Mouse (Mus musculus) liver, embryonic 13.5 days (tissue): Measurements from ENCODE around the gene Sipa1. TPM values are rescaled to one million over a fixed set of nuclear protein-coding genes. Genes with fewer than 3 reads are reported as not detected.
A peak's percentile ranks its signal among the peaks of the same experiment; 100 is the strongest.

ENCODE experiments used
- ATAC-seq: fragments of 200-750 bp; cut with Nextera tagmentation; 2 replicates; pipeline ENCODE4 v1.8.0; 2017; ENCODE audit warnings: low read depth, mild to moderate bottlenecking, moderate number of reproducible peaks, moderate library complexity
- DNase-seq: peaks from one replicate; pipeline ENCODE4 v3.0.0; 2022
- H3K27ac ChIP-seq: fragments of 300-500 bp; sonication (generic); 2 replicates; pipeline ENCODE4 v1.5.1; 2015; ENCODE audit warnings: moderate library complexity, mild to moderate bottlenecking, inconsistent platforms
- H3K27me3 ChIP-seq: fragments of 300-500 bp; sonication (generic); 2 replicates; pipeline ENCODE4 v1.6.1; 2015; ENCODE audit warnings: mild to moderate bottlenecking, inconsistent platforms
- H3K36me3 ChIP-seq: fragments of 300-500 bp; sonication (generic); 2 replicates; pipeline ENCODE4 v1.6.1; 2015; ENCODE audit warnings: mild to moderate bottlenecking, inconsistent platforms
- H3K4me1 ChIP-seq: fragments of 300-500 bp; sonication (generic); replicated peaks from 2 replicates; pipeline ENCODE4 v1.6.1; 2015; ENCODE audit warnings: inconsistent platforms
- H3K4me2 ChIP-seq: fragments of 300-500 bp; sonication (generic); 2 replicates; pipeline ENCODE4 v1.6.1; 2015; ENCODE audit warnings: inconsistent platforms, mild to moderate bottlenecking, moderate library complexity
- H3K4me3 ChIP-seq: fragments of 300-500 bp; sonication (generic); replicated peaks from 2 replicates; pipeline ENCODE4 v1.5.1; 2015; ENCODE audit warnings: mild to moderate bottlenecking, inconsistent platforms
- H3K9ac ChIP-seq: fragments of 300-500 bp; sonication (generic); 2 replicates; pipeline ENCODE4 v1.6.1; 2015; ENCODE audit warnings: mild to moderate bottlenecking, inconsistent platforms
- H3K9me3 ChIP-seq: fragments of 300-500 bp; sonication (generic); replicated peaks from 2 replicates; pipeline ENCODE4 v1.6.1; 2016; ENCODE audit warnings: inconsistent platforms
- WGBS: fragments of 180-500 bp; shearing (Covaris S2); methylation state at CpG from one replicate; pipeline ENCODE4 v1.1.7; 2015; ENCODE audit not compliant: insufficient replicate concordance; 5-methylcytosine and 5-hydroxymethylcytosine counted together
- polyA plus RNA-seq: library from polyadenylated mRNA; unstranded; fragments of >200 nt; fragmentation: Nextera tagmentation; extraction: Ambion mirVana; gene quantifications from 2 replicates; pipeline ENCODE4 v1.2.1, GENCODE M21; 2015

Gene Sipa1
- 23.3 and 24.6 TPM in 2 replicates for polyA plus RNA-seq

DNA sequence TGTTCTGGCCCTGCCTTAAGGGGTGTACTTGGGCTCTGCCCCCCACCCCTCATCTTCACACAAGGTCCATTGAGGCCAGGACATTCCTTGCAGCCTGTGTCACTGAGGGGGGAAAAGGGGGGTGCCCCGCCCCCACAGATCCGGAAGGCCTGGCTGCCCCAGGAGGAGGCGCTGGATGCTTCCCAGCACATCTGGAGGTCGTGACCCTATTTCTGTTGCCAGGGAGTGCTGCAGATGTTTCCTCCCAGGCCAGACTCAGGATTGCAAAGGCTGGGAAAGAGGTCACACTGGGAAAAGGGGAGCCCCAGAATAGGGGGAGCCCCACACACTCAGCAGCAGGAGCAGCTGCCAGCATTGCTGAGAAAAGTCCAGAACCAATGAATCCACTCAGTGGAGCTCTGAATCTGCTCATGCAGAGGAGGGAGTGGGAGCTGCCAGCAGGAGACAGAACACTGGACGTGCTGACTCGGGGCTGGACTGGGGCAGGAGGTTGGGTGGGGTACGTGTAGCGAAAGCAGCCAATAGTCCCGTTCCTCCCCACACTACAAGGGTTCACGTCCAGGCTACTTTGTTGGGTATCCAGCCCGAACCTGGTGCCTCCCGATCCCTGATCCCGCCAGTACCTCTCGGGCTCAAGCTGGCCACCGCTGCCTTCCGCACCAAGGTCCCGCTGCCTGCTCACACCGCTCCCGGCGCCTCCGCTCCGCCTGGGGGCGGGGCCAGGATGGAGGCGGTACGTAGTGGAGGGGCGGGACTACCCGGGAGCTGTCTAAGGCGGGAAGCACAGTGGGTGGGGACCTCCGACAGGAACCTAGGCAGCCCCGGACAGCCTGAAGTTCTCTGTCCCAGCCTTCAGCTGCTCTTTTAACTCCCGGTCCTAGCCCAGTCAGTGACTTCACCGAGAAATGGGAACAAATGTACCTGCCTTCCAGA lies at the start of gene Sipa1:
Gene Sipa1 (minus strand): TSS at position 727 of the 933 bp plus-strand sequence.
- ATAC-seq, result peak; percentile 84
- H3K4me1 ChIP-seq, result peaks cover 79% of the 10 kb centered on the region
- WGBS, result under 1% methylated on average over 32 of the region's 32 CpGs
- no peaks in the 10 kb centered on the region for H3K27me3 ChIP-seq
- H3K9ac ChIP-seq, result peak within 1 kb of the TSS; percentile 92
- peak within 1 kb of the TSS; percentile 85 for H3K4me3 ChIP-seq
- peaks cover 62% of the 10 kb centered on the region for H3K36me3 ChIP-seq
- peak within 1 kb of the TSS; percentile 99 for H3K27ac ChIP-seq
- H3K9me3 ChIP-seq, result no peaks in the 10 kb centered on the region
- DNase-seq, result peak; percentile 97
- H3K4me2 ChIP-seq, result peak within 1 kb of the TSS; percentile 93

DNA sequence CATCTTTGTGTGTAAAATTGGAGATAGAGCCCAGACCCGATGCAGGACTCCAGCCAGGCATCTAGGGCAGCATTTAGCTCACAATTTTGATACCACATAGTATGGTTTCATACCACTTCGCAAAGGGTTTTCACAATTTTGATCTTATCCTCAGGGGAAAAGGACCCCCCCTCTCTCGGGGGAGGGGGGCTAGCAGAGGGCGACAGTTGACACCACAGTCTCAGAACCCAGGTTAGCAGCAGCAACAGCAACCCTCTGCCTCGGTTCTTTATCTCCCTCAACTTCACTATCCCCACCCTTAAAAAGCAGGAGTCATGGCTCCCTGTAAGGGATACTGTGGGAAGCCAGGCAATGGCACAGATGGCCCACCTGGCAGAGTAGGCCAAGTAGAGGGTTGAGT lies 49.7 kb upstream of the Sipa1 start:
- Histone ChIP-seq H3K9ac (peak overlapping the region; percentile 37), H3K4me1 (peaks cover 80% of the 10 kb centered on the region), H3K27me3 (no peaks in the 10 kb centered on the region), H3K9me3 (no peaks in the 10 kb centered on the region), H3K27ac (peak overlapping the region; percentile 59), H3K36me3 (peaks cover 100% of the 10 kb centered on the region), H3K4me3 (peak overlapping the region; percentile 18), H3K4me2 (peak overlapping the region; percentile 43)
- no peak for ATAC-seq
- WGBS, result 61% methylated on average over 5 of the region's 5 CpGs
- no peak for DNase-seq

DNA sequence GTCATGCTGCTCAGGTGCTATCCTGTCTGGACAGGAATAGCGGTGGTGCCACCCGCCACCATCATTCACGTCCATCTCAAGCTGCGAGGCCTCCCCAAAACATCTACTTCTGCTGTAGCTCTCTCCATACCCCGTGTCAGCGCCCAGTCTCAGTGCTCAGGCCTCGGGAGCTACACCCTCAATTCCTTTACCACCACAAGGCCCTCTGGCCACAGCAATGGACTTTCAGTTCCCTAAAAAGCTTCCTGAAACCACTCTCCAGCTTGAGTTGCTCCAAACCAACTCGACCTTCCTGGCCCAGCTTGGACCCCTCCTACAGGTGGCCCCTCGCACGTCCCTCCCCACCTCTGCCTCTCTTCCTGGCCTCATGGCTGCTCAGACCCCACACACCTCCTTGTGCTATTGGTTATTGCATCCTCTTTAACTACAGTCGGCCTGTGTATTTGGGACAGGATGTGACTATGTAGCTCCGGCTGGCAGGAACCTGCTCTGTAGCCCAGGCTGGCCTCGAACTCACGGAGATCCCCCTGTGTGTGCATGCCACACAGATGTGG lies 48.5 kb upstream of the Sipa1 start:
- Histone ChIP-seq H3K27me3 (no peaks in the 10 kb centered on the region), H3K4me2 (no peak overlapping the region), H3K4me3 (no peak overlapping the region), H3K9ac (no peak overlapping the region; the same call in 1 of the 2 replicates), H3K27ac (peak overlapping the region; percentile 15; the same call in 1 of the 2 replicates), H3K36me3 (peaks cover 100% of the 10 kb centered on the region), H3K9me3 (no peaks in the 10 kb centered on the region), H3K4me1 (peaks cover 74% of the 10 kb centered on the region)
- DNase-seq (no peak), ATAC-seq (no peak)
- 84% methylated on average over 14 of the region's 14 CpGs for WGBS

DNA sequence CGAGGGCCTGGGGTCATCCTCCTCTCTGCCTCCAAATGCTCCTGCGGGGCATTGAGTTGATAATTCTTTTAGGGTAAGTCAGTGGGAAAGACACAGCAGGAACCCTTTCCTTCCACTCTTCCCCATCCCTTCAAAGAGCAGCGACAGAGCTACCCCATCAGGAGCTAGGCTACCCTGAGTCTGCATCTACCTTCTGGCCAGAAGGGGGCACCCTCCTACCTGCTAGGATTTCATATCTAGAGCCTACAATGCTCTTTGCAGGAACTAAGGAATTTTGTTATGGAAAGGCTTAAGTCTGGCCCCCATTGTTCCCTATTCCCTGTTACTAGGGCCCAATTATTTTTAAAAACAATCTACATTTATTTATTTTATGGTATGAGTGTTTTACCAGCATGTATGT lies 47.7 kb upstream of the Sipa1 start:
- Histone ChIP-seq H3K27ac (peak overlapping the region; percentile 35; the same call in 1 of the 2 replicates), H3K9ac (no peak overlapping the region), H3K9me3 (no peaks in the 10 kb centered on the region), H3K4me1 (peaks cover 73% of the 10 kb centered on the region), H3K27me3 (no peaks in the 10 kb centered on the region), H3K4me2 (no peak overlapping the region), H3K4me3 (no peak overlapping the region), H3K36me3 (peaks cover 100% of the 10 kb centered on the region)
- 47% methylated on average over 3 of the region's 3 CpGs for WGBS
- ATAC-seq (no peak), DNase-seq (no peak)

DNA sequence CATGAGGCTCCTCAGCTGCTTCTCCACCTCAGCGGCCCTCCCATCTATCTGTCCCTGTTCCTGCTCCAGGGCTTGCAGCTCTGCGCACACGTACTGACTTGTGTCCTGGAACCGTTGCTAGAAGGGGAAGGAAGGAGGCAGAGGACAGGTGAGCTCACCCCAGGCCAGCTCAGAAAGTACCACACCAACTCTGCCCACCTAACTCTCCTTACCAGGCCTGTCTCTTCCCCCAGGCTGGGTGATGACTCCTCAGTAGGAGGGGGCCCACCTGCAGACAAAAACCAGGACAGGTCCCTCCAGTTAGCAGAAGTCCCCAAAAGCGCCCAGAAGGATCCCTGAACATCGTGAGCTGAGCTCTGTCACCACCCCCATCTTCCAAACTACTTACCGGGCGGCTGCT lies 47.1 kb upstream of the Sipa1 start:
- H3K4me2 ChIP-seq, result no peak overlapping the region
- ATAC-seq (no peak), DNase-seq (no peak)
- H3K36me3 ChIP-seq, result peaks cover 100% of the 10 kb centered on the region
- peak overlapping the region; percentile 35; the same call in 1 of the 2 replicates for H3K27ac ChIP-seq
- no peaks in the 10 kb centered on the region for H3K27me3 ChIP-seq
- 89% methylated on average over 8 of the region's 8 CpGs for WGBS
- peaks cover 73% of the 10 kb centered on the region for H3K4me1 ChIP-seq
- H3K9me3 ChIP-seq, result no peaks in the 10 kb centered on the region
- no peak overlapping the region for H3K4me3 ChIP-seq
- H3K9ac ChIP-seq, result no peak overlapping the region

DNA sequence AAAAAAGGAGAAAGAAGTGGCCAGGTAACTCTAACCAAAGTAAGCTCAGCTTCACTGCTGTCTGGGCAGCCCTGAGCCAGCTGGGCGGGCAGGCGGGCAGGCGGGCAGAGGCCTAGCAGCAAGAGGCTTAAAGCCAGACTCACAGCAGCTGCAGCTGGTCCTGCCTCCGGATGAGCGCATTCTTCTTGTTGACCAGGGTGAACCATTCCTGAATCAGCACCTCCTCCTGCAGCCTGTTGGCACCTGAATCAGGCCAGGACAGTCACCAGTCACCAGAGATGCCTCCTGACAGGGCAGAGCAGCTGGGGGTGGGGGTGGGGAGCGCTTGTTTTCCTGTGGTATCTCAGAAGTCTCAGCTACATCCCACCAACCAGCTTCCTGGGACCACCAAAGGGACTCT lies 46.6 kb upstream of the Sipa1 start:
- H3K9me3 ChIP-seq, result no peaks in the 10 kb centered on the region
- ATAC-seq (no peak), DNase-seq (no peak)
- H3K36me3 ChIP-seq, result peaks cover 95% of the 10 kb centered on the region
- H3K4me2 ChIP-seq, result no peak overlapping the region
- H3K9ac ChIP-seq, result no peak overlapping the region
- no peaks in the 10 kb centered on the region for H3K27me3 ChIP-seq
- no peak overlapping the region for H3K4me3 ChIP-seq
- peaks cover 73% of the 10 kb centered on the region for H3K4me1 ChIP-seq
- WGBS, result 98% methylated on average over 6 of the region's 6 CpGs
- no peak overlapping the region for H3K27ac ChIP-seq

DNA sequence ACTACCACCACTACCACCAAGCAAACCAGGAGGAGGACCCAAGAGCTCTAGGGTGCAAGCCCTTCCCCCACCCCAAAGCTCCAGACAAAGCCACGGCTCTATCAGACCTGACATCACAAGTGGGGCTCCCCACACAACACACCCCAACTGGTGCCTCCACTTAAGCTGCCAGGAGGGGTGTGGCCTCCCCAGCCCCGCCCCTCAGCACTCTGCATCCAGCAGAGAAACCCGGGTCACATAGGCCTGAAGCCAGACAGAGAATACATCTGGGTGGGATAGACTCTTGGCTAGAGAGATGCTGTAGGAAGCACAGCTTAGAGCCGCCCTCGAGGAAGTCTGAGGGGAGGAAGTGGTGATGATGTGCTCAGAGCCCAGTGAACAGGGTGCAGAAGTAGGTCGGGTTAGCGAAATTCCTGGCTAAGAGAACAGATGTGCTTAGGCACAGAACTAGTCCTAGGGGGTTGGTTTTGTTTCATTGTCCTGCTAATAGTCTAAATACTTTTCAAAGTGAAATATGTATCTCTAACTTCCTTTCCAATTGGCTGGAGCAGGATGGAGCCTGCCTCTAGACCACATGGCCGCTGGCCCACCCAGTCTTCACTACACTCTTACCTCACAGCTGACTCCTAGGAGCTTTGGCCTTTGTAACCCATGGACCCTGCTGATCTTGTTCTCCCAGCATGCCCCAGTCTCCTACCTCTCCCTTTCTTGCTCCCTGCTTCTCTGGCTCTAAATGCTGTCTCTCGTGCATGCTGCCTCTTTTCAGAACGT lies 41.5 kb upstream of the Sipa1 start:
- peak overlapping the region; percentile 89 for H3K27ac ChIP-seq
- peaks cover 50% of the 10 kb centered on the region for H3K4me1 ChIP-seq
- WGBS, result 36% methylated on average over 10 of the region's 10 CpGs
- H3K27me3 ChIP-seq, result no peaks in the 10 kb centered on the region
- H3K9ac ChIP-seq, result peak overlapping the region; percentile 59
- peak overlapping the region; percentile 53 for H3K4me2 ChIP-seq
- DNase-seq (peak; percentile 62), ATAC-seq (peak; percentile 83)
- H3K9me3 ChIP-seq, result no peaks in the 10 kb centered on the region
- H3K4me3 ChIP-seq, result peak overlapping the region; percentile 12
- peaks cover 84% of the 10 kb centered on the region for H3K36me3 ChIP-seq

DNA sequence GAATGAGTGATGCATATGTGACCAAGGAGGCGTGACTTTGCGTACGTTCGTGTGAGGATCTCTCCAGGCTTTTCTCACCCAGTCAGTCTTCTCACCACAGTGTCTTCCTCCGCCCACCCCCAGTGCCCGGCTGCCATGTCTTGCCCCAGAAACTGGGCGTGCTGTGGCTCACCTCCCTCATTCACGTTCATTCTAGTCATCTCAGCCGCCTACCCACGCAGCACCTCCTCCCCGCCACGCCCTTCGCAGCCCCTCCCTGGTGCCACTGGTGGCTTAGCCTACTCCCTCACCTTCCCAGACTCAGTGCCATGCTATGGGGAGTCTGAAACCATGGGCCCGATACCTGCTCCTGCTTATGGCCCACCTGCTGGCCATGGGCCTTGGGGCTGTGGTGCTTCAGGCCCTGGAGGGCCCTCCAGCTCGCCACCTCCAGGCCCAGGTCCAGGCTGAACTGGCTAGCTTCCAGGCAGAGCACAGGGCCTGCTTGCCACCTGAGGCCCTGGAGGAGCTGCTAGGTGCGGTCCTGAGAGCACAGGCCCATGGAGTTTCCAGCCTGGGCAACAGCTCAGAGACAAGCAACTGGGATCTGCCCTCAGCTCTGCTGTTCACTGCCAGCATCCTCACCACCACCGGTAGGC lies 40.8 kb upstream of the Sipa1 start, which contains the start of gene Kcnk7:
Gene Kcnk7 (plus strand): TSS at position 205 of the 638 bp plus-strand sequence.
- peaks cover 84% of the 10 kb centered on the region for H3K36me3 ChIP-seq
- peak; percentile 66 for ATAC-seq

DNA sequence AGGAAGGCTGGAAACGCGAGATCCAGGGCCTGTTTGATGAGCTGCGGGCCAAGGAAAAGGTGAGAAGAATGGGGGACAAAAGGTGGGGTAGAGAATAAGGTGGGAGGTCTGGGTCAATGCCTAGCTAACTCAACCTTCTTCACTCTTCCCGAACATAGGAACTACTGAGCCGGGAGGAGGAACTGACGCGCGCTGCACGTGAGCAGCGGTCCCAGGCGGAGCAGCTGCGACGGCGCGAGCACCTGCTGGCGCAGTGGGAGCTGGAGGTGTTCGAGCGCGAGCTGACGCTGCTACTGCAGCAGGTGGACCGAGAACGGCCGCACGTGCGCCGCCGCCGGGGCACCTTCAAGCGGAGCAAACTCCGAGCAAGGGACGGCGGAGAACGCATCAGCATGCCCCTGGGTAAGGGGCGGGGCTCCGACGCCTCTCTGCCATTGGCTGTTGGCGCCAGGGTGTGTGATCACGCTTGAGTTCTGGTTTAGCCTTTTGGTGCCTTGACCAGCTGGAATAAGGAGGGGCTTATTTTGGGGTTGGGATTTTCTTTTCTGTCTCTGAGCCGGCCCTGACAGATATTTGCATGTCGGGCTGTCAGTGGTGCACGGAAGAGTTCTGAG lies 32.4 kb upstream of the Sipa1 start:
- WGBS, result 82% methylated on average over 41 of the region's 41 CpGs
- DNase-seq, result no peak
- Histone ChIP-seq H3K36me3 (peaks cover 100% of the 10 kb centered on the region), H3K4me2 (no peak overlapping the region), H3K4me3 (no peak overlapping the region), H3K9ac (no peak overlapping the region), H3K9me3 (no peaks in the 10 kb centered on the region), H3K27ac (no peak overlapping the region), H3K27me3 (no peaks in the 10 kb centered on the region), H3K4me1 (peaks cover 40% of the 10 kb centered on the region)
- no peak for ATAC-seq

More for the DNA sequence above, 40.8 kb upstream of the Sipa1 start, which contains the start of gene Kcnk7:
- Histone ChIP-seq H3K4me3 (peak within 1 kb of the TSS; percentile 12), H3K9ac (peak within 1 kb of the TSS; percentile 59), H3K4me2 (peak within 1 kb of the TSS; percentile 53), H3K27me3 (no peaks in the 10 kb centered on the region), H3K4me1 (peaks cover 48% of the 10 kb centered on the region), H3K27ac (peak within 1 kb of the TSS; percentile 89), H3K9me3 (no peaks in the 10 kb centered on the region)
- WGBS, result 54% methylated on average over 17 of the region's 17 CpGs
- DNase-seq, result no peak

DNA sequence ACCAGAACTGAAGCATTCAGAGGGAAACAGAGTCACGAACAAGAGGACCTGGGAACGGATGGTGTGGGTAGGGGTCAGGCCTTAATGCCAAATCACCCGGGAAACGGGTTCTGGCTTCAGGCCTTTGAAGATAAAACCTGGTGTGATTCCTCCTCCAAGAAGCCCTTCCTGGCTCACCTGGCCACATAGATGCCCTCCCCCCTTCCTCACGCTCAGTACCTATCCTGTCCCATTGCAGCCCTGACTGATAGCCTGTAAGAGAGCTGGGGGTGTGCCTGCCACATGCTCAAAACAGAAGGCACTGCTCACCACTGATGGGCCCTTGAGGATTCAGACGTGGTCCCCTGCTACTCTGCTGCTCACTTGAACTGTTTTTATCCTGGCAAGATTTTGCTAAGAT lies 30.3 kb upstream of the Sipa1 start:
- peaks cover 85% of the 10 kb centered on the region for H3K36me3 ChIP-seq
- H3K4me3 ChIP-seq, result no peak overlapping the region
- H3K4me1 ChIP-seq, result peaks cover 53% of the 10 kb centered on the region

More for the DNA sequence above, 30.3 kb upstream of the Sipa1 start:
- H3K9ac ChIP-seq, result 0 out of 2 replicates have a peak overlapping the region, but pooled peaks have one; percentile 94
- no peaks in the 10 kb centered on the region for H3K9me3 ChIP-seq
- no peak for ATAC-seq
- 86% methylated on average over 6 of the region's 6 CpGs for WGBS
- H3K4me2 ChIP-seq, result peak overlapping the region; percentile 99; the same call in 1 of the 2 replicates
- no peaks in the 10 kb centered on the region for H3K27me3 ChIP-seq
- no peak for DNase-seq
- H3K27ac ChIP-seq, result peak overlapping the region; percentile 93; the same call in 1 of the 2 replicates
